Mouse (Mus musculus): ENCODE data around the gene Sgcd. TPM values are rescaled to one million over a fixed set of nuclear protein-coding genes. Genes with fewer than 3 reads are reported as not detected.

The Sgcd gene
- 0.35 TPM in 1 of 2 replicates, not detected in the other for polyA plus RNA-seq (2012; ENCODE audit: low replicate concordance)

GRCm38 (mm10) chr11:47988697-47989533 lies at the start of gene Sgcd:
TSS of gene Sgcd (minus strand) at chr11:47988969.

